Mouse (Mus musculus) thymus, adult 2 months (tissue): Measurements from ENCODE around the gene Ccdc188. TPM values are rescaled to one million over a fixed set of nuclear protein-coding genes. Genes with fewer than 3 reads are reported as not detected.
A peak's percentile ranks its signal among the peaks of the same experiment; 100 is the strongest.

Experiments
- DNase-seq: peaks from one replicate; pipeline ENCODE4 v3.0.0; 2021
- H3K27ac ChIP-seq: fragments of 200-500 bp; 2 replicates; pipeline ENCODE4 v1.5.1; 2012; ENCODE audit warnings: low read length, control low read depth; ENCODE audit not compliant: control insufficient read depth, insufficient read depth
- H3K27me3 ChIP-seq: fragments of 200-500 bp; 2 replicates; pipeline ENCODE4 v1.6.1; 2012; ENCODE audit warnings: mild to moderate bottlenecking, low read length, moderate library complexity, mixed read lengths; ENCODE audit not compliant: control insufficient read depth, insufficient read depth
- H3K36me3 ChIP-seq: fragments of 200-500 bp; 2 replicates; pipeline ENCODE4 v1.6.1; 2012; ENCODE audit warnings: mild to moderate bottlenecking, low read length, moderate library complexity; ENCODE audit not compliant: control insufficient read depth, insufficient read depth
- H3K4me1 ChIP-seq: fragments of 200-500 bp; replicated peaks from 2 replicates; pipeline ENCODE4 v1.6.1; 2012; ENCODE audit warnings: low read length; ENCODE audit not compliant: control insufficient read depth, insufficient read depth
- H3K4me3 ChIP-seq: fragments of 200-500 bp; 2 replicates; pipeline ENCODE4 v1.5.1; 2012; ENCODE audit warnings: mild to moderate bottlenecking, low read length, control low read depth, moderate library complexity; ENCODE audit not compliant: control insufficient read depth, insufficient read depth
- CTCF ChIP-seq: fragments of 200-500 bp; IDR thresholded peaks from 2 replicates; pipeline ENCODE4 v1.5.1; 2012; ENCODE audit warnings: mild to moderate bottlenecking, control low read depth, low read length, moderate library complexity, borderline replicate concordance; ENCODE audit not compliant: control insufficient read depth, poor library complexity, insufficient read depth; ENCODE audit errors: extremely low read depth
- POLR2A ChIP-seq: fragments of 200-500 bp; IDR thresholded peaks from 2 replicates; pipeline ENCODE4 v1.6.1; 2012; ENCODE audit warnings: mild to moderate bottlenecking, low read length, control low read depth, moderate library complexity; ENCODE audit not compliant: control insufficient read depth, poor library complexity, insufficient read depth; ENCODE audit errors: extremely low read depth
- WGBS: fragments of 180-500 bp; shearing (Covaris S2); methylation state at CpG from one replicate; pipeline ENCODE4 v1.1.7; 2018; 5-methylcytosine and 5-hydroxymethylcytosine counted together
- polyA plus RNA-seq: library from polyadenylated mRNA; depleted of rRNA; stranded (reverse); fragments of >200 nt; gene quantifications from 2 replicates; pipeline ENCODE4 v1.2.3, GENCODE M21; 2012

The Ccdc188 gene
- polyA plus RNA-seq, 1 experiment, result 0.08 TPM

DNA sequence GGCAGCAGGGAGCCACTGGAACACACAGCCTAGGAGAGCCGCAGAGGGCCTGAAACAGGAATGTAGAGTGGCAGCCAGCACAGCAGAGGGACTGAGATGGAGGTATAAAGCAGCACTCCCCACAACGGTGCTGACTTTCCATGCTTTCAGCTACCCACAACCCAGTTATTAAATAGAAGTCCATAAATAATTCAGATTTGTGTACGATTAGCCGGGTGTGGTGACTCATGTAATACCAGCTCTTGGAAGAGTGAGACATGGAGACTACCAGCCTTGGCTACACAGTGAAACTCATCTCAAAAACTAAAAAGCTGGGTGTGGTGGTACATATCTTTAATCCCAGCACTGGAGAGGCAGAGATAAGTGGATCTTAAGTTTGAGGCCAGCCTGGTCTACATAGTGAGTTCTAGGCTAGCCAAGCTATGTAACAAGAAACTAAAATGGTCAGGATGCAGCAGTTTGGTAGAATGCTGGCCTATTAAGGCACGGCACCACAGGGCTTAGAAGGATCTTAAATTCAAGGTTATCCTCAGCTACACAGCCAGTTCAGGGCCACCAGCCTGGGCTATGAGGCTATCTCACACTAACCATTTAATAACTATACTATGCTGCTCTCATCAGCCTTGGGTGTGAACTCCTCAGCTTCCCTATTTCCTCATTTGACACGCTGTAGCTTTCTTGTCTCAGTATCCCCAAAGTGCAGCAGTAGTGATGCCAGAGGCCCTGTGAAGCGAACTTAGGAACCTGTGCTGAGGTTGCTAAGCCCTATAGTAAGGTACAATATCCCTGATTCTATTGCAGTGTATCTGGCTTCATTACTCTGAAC, 19.2 kb downstream of the Ccdc188 start:
- WGBS, result 95% methylated on average over 7 of the region's 7 CpGs
- Histone ChIP-seq H3K27ac (no peak overlapping the region), H3K4me1 (peaks cover 29% of the 10 kb centered on the region), H3K27me3 (no peaks in the 10 kb centered on the region), H3K4me3 (no peak overlapping the region), H3K36me3 (peaks cover 25% of the 10 kb centered on the region)
- TF ChIP-seq CTCF, result no peak
- TF ChIP-seq POLR2A, result no peak
- no peak for DNase-seq

DNA sequence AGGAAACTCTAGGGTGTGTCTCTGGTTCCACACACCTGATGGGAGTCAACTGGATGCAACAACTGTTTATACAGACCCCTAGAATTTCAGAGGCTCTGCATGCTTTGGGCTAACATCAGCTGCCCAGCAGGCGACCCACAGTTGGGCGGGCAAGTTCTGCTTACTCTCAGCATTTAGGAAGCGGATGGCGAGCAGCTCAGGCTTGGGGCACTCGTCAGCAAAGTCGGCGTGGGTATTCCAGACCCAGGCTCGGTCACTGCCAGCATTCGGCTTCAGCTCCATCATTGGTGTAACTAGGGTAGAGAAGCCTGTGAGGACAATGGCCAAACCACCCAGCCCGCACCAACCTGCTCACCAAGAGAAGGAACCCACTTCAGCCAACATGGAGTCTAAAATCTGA, 23.9 kb downstream of the Ccdc188 start:
- H3K27me3 ChIP-seq, result no peaks in the 10 kb centered on the region
- H3K4me3 ChIP-seq, result no peak overlapping the region
- no peak overlapping the region for H3K27ac ChIP-seq
- peaks cover 62% of the 10 kb centered on the region for H3K36me3 ChIP-seq
- no peak for DNase-seq
- TF ChIP-seq CTCF (no peak), POLR2A (no peak)
- no peaks in the 10 kb centered on the region for H3K4me1 ChIP-seq
- 97% methylated on average over 10 of the region's 10 CpGs for WGBS

DNA sequence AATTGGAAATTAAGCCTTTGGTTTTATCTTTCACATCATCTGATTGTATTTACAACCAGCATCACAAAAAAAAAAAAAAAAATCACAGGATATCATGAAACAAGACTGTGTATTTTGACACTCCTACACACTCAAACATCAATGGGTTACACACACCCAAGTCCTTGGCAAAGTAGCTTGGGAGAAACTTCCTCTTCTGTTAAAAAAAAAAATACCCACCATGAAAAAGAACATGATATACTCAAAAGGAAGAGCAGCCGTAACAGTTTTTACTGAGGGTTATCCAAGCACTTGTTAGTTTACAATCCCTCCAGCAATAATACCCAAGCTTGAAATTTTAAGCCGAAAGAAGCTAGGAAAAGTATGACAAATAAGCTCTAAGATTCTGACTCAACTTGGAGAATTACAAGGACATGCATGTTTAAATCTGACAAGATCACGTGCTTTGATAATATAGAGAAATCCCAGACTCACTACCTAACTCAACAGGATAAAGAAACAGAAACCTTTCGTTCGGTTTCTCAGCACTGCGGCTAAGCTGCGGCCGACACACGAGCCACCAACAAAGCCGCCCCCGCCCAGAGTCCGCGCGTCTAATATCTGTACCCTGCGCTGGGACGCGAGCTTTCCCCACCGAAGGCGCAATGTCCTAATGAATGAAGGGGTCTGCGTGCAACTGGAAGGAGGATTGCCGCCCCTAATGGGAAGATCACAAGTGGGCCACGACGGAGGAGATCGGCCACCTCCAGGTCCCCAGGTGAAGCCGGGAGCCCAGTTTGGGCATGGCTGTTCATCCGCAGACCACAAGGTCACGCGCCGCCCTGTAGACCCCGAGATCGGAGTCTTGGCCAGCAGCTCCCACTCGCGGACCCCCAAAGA, 30.1 kb downstream of the Ccdc188 start:
- H3K27me3 ChIP-seq, result no peaks in the 10 kb centered on the region
- DNase-seq, result no peak
- H3K27ac ChIP-seq, result no peak overlapping the region
- peaks cover 17% of the 10 kb centered on the region for H3K4me1 ChIP-seq
- WGBS, result 1% methylated on average over 33 of the region's 33 CpGs
- TF ChIP-seq POLR2A (no peak), CTCF (no peak)
- H3K4me3 ChIP-seq, result peak overlapping the region; percentile 76
- H3K36me3 ChIP-seq, result peaks cover 39% of the 10 kb centered on the region

DNA sequence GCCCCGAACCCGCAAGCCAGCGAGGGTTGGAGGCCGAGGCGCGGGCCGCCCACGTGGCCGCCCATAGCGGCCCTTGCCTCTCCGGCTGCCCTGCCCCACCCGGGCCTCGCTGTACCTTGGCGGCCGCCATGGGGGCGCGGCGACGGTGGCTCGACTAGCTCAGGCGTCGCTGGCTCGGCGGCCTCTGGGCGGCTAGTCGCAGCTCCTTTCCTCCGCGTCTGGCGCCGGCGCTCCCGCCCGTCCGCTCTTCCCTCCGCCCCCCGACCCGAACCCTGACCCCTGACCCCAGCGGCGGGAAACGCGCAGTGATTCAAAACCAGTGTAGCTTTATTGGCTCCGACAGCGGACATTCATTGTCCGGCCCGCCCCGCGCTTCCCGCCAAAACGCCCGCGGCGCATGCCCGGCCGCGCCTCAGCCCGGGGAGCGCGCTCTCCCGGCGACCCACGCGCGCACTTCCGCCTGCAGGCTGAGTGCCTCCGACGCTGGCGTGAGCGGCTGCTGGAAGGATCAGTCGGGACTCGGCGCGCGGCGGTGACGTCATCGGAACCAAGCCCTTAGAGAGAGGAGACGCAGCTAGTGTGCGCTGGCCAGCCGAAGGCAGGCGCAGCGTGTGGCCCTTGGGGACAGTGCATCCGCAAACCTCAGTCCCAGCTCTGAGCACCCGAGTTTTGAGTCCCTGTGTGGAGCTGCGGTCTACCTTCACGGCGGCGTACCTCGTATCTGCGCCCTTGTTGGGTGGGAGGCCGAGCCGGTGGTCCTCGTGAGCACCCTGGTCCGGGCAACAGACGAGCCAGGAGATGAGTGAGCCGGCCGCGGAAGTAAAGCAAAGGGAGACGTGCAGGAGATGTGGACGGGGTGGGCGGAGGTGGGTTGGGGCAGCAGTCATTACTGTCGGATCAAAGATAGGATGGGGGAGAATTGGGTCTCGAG, 31.0 kb downstream of the Ccdc188 start, which contains the start of the genes Trmt2a and Ranbp1:
Gene Trmt2a, plus strand, starts transcription at position 247 of the 931 bp plus-strand sequence.
Gene Ranbp1, minus strand, starts transcription at position 300 of the 931 bp plus-strand sequence.
- H3K27ac ChIP-seq, result peak within 1 kb of the TSS; percentile 10; the same call in 1 of the 2 replicates
- H3K4me3 ChIP-seq, result peak within 1 kb of the TSS; percentile 76
- TF ChIP-seq POLR2A (peak; percentile 68), CTCF (peak; percentile 32; the same call in 1 of the 2 replicates)
- H3K36me3 ChIP-seq, result peaks cover 39% of the 10 kb centered on the region
- DNase-seq, result peak; percentile 97
- under 1% methylated on average over 101 of the region's 102 CpGs for WGBS
- no peaks in the 10 kb centered on the region for H3K27me3 ChIP-seq
- H3K4me1 ChIP-seq, result peaks cover 17% of the 10 kb centered on the region

DNA sequence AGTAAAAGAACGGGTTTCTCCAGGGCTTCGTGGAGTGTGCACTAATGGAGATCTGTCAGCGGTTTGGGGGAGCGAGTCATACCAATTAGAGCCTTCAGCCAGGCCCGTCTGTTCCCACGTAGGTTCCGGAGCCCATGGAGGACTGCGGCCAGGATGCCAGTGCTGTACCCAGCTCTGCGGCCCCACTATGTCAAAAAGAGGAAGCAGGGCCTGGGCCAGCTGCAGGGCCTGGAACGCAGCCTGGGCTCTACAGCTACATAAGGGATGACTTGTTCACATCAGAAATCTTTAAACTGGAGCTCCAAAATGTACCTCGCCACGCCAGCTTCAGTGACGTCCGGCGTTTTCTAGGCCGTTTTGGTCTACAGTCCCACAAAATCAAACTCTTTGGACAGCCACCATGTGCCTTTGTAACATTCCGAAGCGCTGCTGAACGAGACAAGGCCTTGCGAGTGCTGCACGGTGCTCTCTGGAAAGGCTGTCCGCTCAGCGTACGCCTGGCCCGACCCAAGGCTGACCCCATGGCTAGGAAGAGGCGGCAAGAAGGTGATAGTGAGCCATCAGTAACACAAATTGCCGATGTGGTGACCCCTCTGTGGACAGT, 31.8 kb downstream of the Ccdc188 start:
- peak overlapping the region; percentile 76 for H3K4me3 ChIP-seq
- peak overlapping the region; percentile 10; the same call in 1 of the 2 replicates for H3K27ac ChIP-seq
- TF ChIP-seq POLR2A, result no peak
- no peak for TF ChIP-seq CTCF
- H3K27me3 ChIP-seq, result no peaks in the 10 kb centered on the region
- peaks cover 43% of the 10 kb centered on the region for H3K36me3 ChIP-seq
- DNase-seq, result peak; percentile 46
- peaks cover 17% of the 10 kb centered on the region for H3K4me1 ChIP-seq
- WGBS, result 3% methylated on average over 27 of the region's 27 CpGs

DNA sequence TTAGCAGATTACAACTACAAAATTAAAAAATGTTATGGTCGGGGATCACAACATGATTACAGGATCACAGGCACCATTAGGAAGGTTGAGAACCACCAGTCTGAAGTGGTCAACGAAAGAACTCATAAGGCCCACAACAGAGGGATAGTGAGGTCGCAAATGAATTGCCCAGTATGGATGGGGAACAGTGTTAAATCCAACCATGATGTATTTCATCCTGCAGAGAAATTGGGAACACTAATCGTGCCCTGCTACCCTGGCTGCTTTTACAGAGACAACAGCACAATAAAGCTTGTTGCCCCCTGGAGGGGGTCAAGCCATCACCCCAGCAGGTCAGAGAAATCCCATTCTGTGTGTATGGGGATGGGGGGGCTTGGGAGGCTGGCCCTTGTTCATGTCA, 32.6 kb downstream of the Ccdc188 start:
- Histone ChIP-seq H3K27me3 (no peaks in the 10 kb centered on the region), H3K27ac (no peak overlapping the region), H3K4me3 (no peak overlapping the region), H3K36me3 (peaks cover 43% of the 10 kb centered on the region), H3K4me1 (peaks cover 17% of the 10 kb centered on the region)
- no peak for TF ChIP-seq POLR2A
- no peak for DNase-seq
- WGBS, result 77% methylated on average over 4 of the region's 4 CpGs
